Mouse (Mus musculus) hindbrain, postnatal 0 days (tissue): Measurements from ENCODE around the gene Tapbp. TPM values are rescaled to one million over a fixed set of nuclear protein-coding genes. Genes with fewer than 3 reads are reported as not detected.
"Not testable (repeated sequence)": the region's sequence is repeated elsewhere in the genome, so short reads cannot be mapped to it uniquely, and the experiment has no call there.

Experiments
- ATAC-seq: fragments of 200-750 bp; cut with Nextera tagmentation; 2 replicates; pipeline ENCODE4 v1.8.0; 2017; ENCODE audit warnings: mild to moderate bottlenecking, moderate TSS enrichment, moderate library complexity
- DNase-seq: peaks from one replicate; pipeline ENCODE4 v3.0.0-alpha.2; 2015; ENCODE audit warnings: low spot score
- H3K27ac ChIP-seq: fragments of 300-500 bp; sonication (generic); 2 replicates; pipeline ENCODE4 v1.5.1; 2014; ENCODE audit warnings: mild to moderate bottlenecking
- H3K27me3 ChIP-seq: fragments of 300-500 bp; sonication (generic); 2 replicates; pipeline ENCODE4 v1.6.1; 2014; ENCODE audit warnings: low read length, mixed read lengths; ENCODE audit not compliant: insufficient read depth
- H3K36me3 ChIP-seq: fragments of 300-500 bp; sonication (generic); 2 replicates; pipeline ENCODE4 v1.6.1; 2014; ENCODE audit warnings: low read length, mixed read lengths; ENCODE audit not compliant: insufficient read depth
- H3K4me1 ChIP-seq: fragments of 300-500 bp; sonication (generic); 2 replicates; pipeline ENCODE4 v1.6.1; 2014; ENCODE audit warnings: antibody characterized with exemption, low read length, mixed read lengths; ENCODE audit not compliant: insufficient read depth
- H3K4me2 ChIP-seq: fragments of 300-500 bp; sonication (generic); 2 replicates; pipeline ENCODE4 v1.6.1; 2014; ENCODE audit warnings: low read depth, mild to moderate bottlenecking, low read length, moderate library complexity, mixed read lengths
- H3K4me3 ChIP-seq: fragments of 300-500 bp; sonication (generic); 2 replicates; pipeline ENCODE4 v1.5.1; 2014; ENCODE audit warnings: low read length
- H3K9ac ChIP-seq: fragments of 300-500 bp; sonication (generic); replicated peaks from 2 replicates; pipeline ENCODE4 v1.6.1; 2014; ENCODE audit warnings: mild to moderate bottlenecking, low read length, moderate library complexity, mixed read lengths
- H3K9me3 ChIP-seq: fragments of 300-500 bp; sonication (generic); 2 replicates; pipeline ENCODE4 v1.6.1; 2016; ENCODE audit warnings: low read length, mixed read lengths
- CTCF ChIP-seq: IDR thresholded peaks from 2 replicates; pipeline ENCODE4 v1.5.1; 2016; ENCODE audit warnings: antibody characterized with exemption, control low read depth, low read depth
- WGBS: fragments of 180-500 bp; shearing (Covaris S2); extraction: QIAGEN DNeasy Blood & Tissue Kit; methylation state at CpG from one replicate; pipeline ENCODE4 v1.1.7; 2014; 5-methylcytosine and 5-hydroxymethylcytosine counted together
- polyA plus RNA-seq: library from polyadenylated mRNA; unstranded; fragments of >200 nt; fragmentation: Nextera tagmentation; extraction: Ambion mirVana; gene quantifications from 2 replicates; pipeline ENCODE4 v1.2.1, GENCODE M21; 2015
- total RNA-seq: library from RNA; depleted of rRNA; stranded (reverse); fragments of >200 nt; gene quantifications from 2 replicates; pipeline ENCODE4 v1.2.3, GENCODE M21; 2014

The Tapbp gene
- total and polyA plus RNA-seq, 2 experiments from 2014 or later: 40.2 to 41.5 TPM

GRCm38 (mm10) chr17:33948090-33948904, 32.6 kb downstream of the Tapbp start:
- Histone ChIP-seq H3K9me3 (no peaks in the 10 kb centered on the region), H3K4me3 (no peak overlapping the region), H3K36me3 (peaks cover 21% of the 10 kb centered on the region), H3K4me2 (no peak overlapping the region), H3K27me3 (no peaks in the 10 kb centered on the region), H3K4me1 (peaks cover 9% of the 10 kb centered on the region; the same call in 1 of the 2 replicates), H3K9ac (no peak overlapping the region), H3K27ac (no peak overlapping the region)
- no peak for ATAC-seq
- TF ChIP-seq CTCF: no peak
- no peak for DNase-seq
- 86% methylated on average over 22 of the region's 22 CpGs for WGBS

- Histone ChIP-seq H3K36me3 (peaks cover 20% of the 10 kb centered on the region), H3K27ac (no peak overlapping the region), H3K4me3 (no peak overlapping the region), H3K9me3 (no peaks in the 10 kb centered on the region), H3K27me3 (no peaks in the 10 kb centered on the region), H3K4me2 (no peak overlapping the region), H3K9ac (no peak overlapping the region), H3K4me1 (peaks cover 10% of the 10 kb centered on the region; the same call in 1 of the 2 replicates)
- 87% methylated on average over 19 of the region's 19 CpGs for WGBS
- DNase-seq (no peak), ATAC-seq (no peak)
- TF ChIP-seq CTCF: no peak
These were observed 33.3 kb downstream of the Tapbp start for GRCm38 (mm10) chr17:33948905-33949537.

GRCm38 (mm10) chr17:33950131-33950625, 34.5 kb downstream of the Tapbp start:
- H3K27ac ChIP-seq: peak overlapping the region; percentile 91
- peaks cover 15% of the 10 kb centered on the region; the same call in 1 of the 2 replicates for H3K4me1 ChIP-seq
- no peaks in the 10 kb centered on the region for H3K27me3 ChIP-seq
- H3K4me3 ChIP-seq: peak overlapping the region; percentile 50
- WGBS: 74% methylated on average over 10 of the region's 10 CpGs
- TF ChIP-seq CTCF: no peak
- H3K9ac ChIP-seq: peak overlapping the region; percentile 77
- H3K36me3 ChIP-seq: peaks cover 11% of the 10 kb centered on the region
- H3K9me3 ChIP-seq: no peaks in the 10 kb centered on the region
- H3K4me2 ChIP-seq: peak overlapping the region; percentile 89
- ATAC-seq: no peak
- DNase-seq: no peak

GRCm38 (mm10) chr17:33951021-33951946, 35.6 kb downstream of the Tapbp start, which contains the start of gene B3galt4:
B3galt4 (minus strand) TSS chr17:33951488.
- H3K36me3 ChIP-seq: peaks cover 11% of the 10 kb centered on the region
- 1% methylated on average over 38 of the region's 45 CpGs for WGBS

GRCm38 (mm10) chr17:33952015-33952414, 36.3 kb downstream of the Tapbp start:
- WGBS: 77% methylated on average over 13 of the region's 13 CpGs
- H3K36me3 ChIP-seq: peaks cover 11% of the 10 kb centered on the region
- H3K27ac ChIP-seq, H3K27me3 ChIP-seq, H3K9ac ChIP-seq, DNase-seq, ATAC-seq, H3K9me3 ChIP-seq, H3K4me3 ChIP-seq: not testable (repeated sequence)
- H3K4me2 ChIP-seq: peak overlapping the region; percentile 89
- peaks cover 20% of the 10 kb centered on the region for H3K4me1 ChIP-seq

More at GRCm38 (mm10) chr17:33951021-33951946, 35.6 kb downstream of the Tapbp start, which contains the start of gene B3galt4:
- Histone ChIP-seq H3K4me1 (peaks cover 15% of the 10 kb centered on the region; the same call in 1 of the 2 replicates), H3K4me3 (peak within 1 kb of the TSS; percentile 50), H3K9me3 (no peaks in the 10 kb centered on the region), H3K4me2 (peak within 1 kb of the TSS; percentile 89), H3K27me3 (no peaks in the 10 kb centered on the region), H3K9ac (peak within 1 kb of the TSS; percentile 77), H3K27ac (peak within 1 kb of the TSS; percentile 91)
- DNase-seq (peak; percentile 92), ATAC-seq (peak; percentile 85)
- TF ChIP-seq CTCF: peak; percentile 36

- H3K4me1 ChIP-seq: peaks cover 20% of the 10 kb centered on the region
- H3K36me3 ChIP-seq: peaks cover 11% of the 10 kb centered on the region
- WGBS: 84% methylated on average over 4 of the region's 4 CpGs
- TF ChIP-seq CTCF: no peak
- H3K9me3 ChIP-seq: no peaks in the 10 kb centered on the region
- H3K4me2 ChIP-seq: no peak overlapping the region
- H3K27ac ChIP-seq: no peak overlapping the region
- H3K9ac ChIP-seq: no peak overlapping the region
- no peak for ATAC-seq
- H3K27me3 ChIP-seq: no peaks in the 10 kb centered on the region
- no peak overlapping the region for H3K4me3 ChIP-seq
- no peak for DNase-seq
These were observed 37.2 kb downstream of the Tapbp start for GRCm38 (mm10) chr17:33952879-33953278.
